Mouse (Mus musculus): Measurements from ENCODE around the gene Nfkb1.

Gene Nfkb1

GRCm38 (mm10) chr3:135636454-135636853 lies 54.9 kb downstream of the Nfkb1 start:
- in situ Hi-C loops (cut with MboI; ENCODE audit: unreplicated experiment in 2 of 2) = no loop called here

- in situ Hi-C loops (cut with MboI; ENCODE audit: unreplicated experiment in 2 of 2) = no loop called here
Observed at GRCm38 (mm10) chr3:135635646-135636434, 55.5 kb downstream of the Nfkb1 start.

- in situ Hi-C loops (cut with MboI; ENCODE audit: unreplicated experiment in 2 of 2) = no loop called here
Observed at GRCm38 (mm10) chr3:135635030-135635429, 56.3 kb downstream of the Nfkb1 start.

GRCm38 (mm10) chr3:135634275-135634674 lies 57.1 kb downstream of the Nfkb1 start:
- in situ Hi-C loops (cut with MboI; ENCODE audit: unreplicated experiment in 2 of 2) = no loop called here

GRCm38 (mm10) chr3:135631856-135632255 lies 59.5 kb downstream of the Nfkb1 start:
- in situ Hi-C loops (cut with MboI; ENCODE audit: unreplicated experiment in 2 of 2) = no loop called here

GRCm38 (mm10) chr3:135631096-135631457 lies 60.3 kb downstream of the Nfkb1 start:
- in situ Hi-C loops (cut with MboI; ENCODE audit: unreplicated experiment in 2 of 2) = no loop called here

GRCm38 (mm10) chr3:135630430-135631095 lies 60.8 kb downstream of the Nfkb1 start:
- in situ Hi-C loops (cut with MboI; ENCODE audit: unreplicated experiment in 2 of 2) = no loop called here

GRCm38 (mm10) chr3:135629830-135630355 lies 61.5 kb downstream of the Nfkb1 start:
- in situ Hi-C loops (cut with MboI; ENCODE audit: unreplicated experiment in 2 of 2) = no loop called here

GRCm38 (mm10) chr3:135628706-135629169 lies 62.6 kb downstream of the Nfkb1 start:
- in situ Hi-C loops (cut with MboI; ENCODE audit: unreplicated experiment in 2 of 2) = no loop called here

- in situ Hi-C loops (cut with MboI; ENCODE audit: unreplicated experiment in 2 of 2) = no loop called here
Observed at GRCm38 (mm10) chr3:135628000-135628705, 63.2 kb downstream of the Nfkb1 start.

GRCm38 (mm10) chr3:135625290-135625689 lies 66.1 kb downstream of the Nfkb1 start:
- in situ Hi-C loops (cut with MboI; ENCODE audit: unreplicated experiment in 2 of 2) = no loop called here

GRCm38 (mm10) chr3:135616730-135617129 lies 74.6 kb downstream of the Nfkb1 start:
- in situ Hi-C loops (cut with MboI; ENCODE audit: unreplicated experiment in 2 of 2) = no loop called here

GRCm38 (mm10) chr3:135614376-135614775 lies 77.0 kb downstream of the Nfkb1 start:
- in situ Hi-C loops (cut with MboI; ENCODE audit: unreplicated experiment in 2 of 2) = no loop called here

- in situ Hi-C loops (cut with MboI; ENCODE audit: unreplicated experiment in 2 of 2) = no loop called here
Observed at GRCm38 (mm10) chr3:135610221-135610620, 81.1 kb downstream of the Nfkb1 start.

GRCm38 (mm10) chr3:135607660-135608473 lies 83.5 kb downstream of the Nfkb1 start:
- in situ Hi-C loops (cut with MboI; ENCODE audit: unreplicated experiment in 2 of 2) = no loop called here

- in situ Hi-C loops (cut with MboI; ENCODE audit: unreplicated experiment in 2 of 2) = no loop called here
Observed at GRCm38 (mm10) chr3:135607021-135607420, 84.3 kb downstream of the Nfkb1 start.

GRCm38 (mm10) chr3:135606592-135606991 lies 84.8 kb downstream of the Nfkb1 start:
- in situ Hi-C loops (cut with MboI; ENCODE audit: unreplicated experiment in 2 of 2) = no loop called here

- in situ Hi-C loops (cut with MboI; ENCODE audit: unreplicated experiment in 2 of 2) = no loop called here
Observed at GRCm38 (mm10) chr3:135605474-135605873, 85.9 kb downstream of the Nfkb1 start.

GRCm38 (mm10) chr3:135604626-135605417 lies 86.5 kb downstream of the Nfkb1 start:
- in situ Hi-C loops (cut with MboI; ENCODE audit: unreplicated experiment in 2 of 2) = no loop called here

Measured in v-Abl transformed pro-B cells (cell line).